Mouse (Mus musculus) stomach, embryonic 16.5 days (tissue): Measurements from ENCODE around the gene Gm7903. TPM values are rescaled to one million over a fixed set of nuclear protein-coding genes. Genes with fewer than 3 reads are reported as not detected.

ENCODE experiments used
- polyA plus RNA-seq: library from polyadenylated mRNA; unstranded; fragments of >200 nt; fragmentation: Nextera tagmentation; extraction: Ambion mirVana; gene quantifications from 2 replicates; pipeline ENCODE4 v1.2.1, GENCODE M21; 2015

Gene Gm7903
- polyA plus RNA-seq, 1 experiment from 2014 or later: not detected

Other genes starting within 250 kb of the Gm7903 start
- 0.27 and 1.2 TPM in 2 replicates for gene Tceal6, start 223.1 kb upstream of the Gm7903 start, polyA plus RNA-seq
- gene Pramel3, start 131.5 kb upstream of the Gm7903 start, polyA plus RNA-seq: not detected in 2 replicates
- not detected in 2 replicates for gene Gm5128, start 60.6 kb upstream of the Gm7903 start, polyA plus RNA-seq
- not detected in 2 replicates for gene AV320801, start 60.8 kb downstream of the Gm7903 start, polyA plus RNA-seq
- gene Nxf7, start 164.9 kb downstream of the Gm7903 start, polyA plus RNA-seq: not detected in 2 replicates
- not detected in 2 replicates for gene Prame, start 193.9 kb downstream of the Gm7903 start, polyA plus RNA-seq